In the genomic region with DNA sequence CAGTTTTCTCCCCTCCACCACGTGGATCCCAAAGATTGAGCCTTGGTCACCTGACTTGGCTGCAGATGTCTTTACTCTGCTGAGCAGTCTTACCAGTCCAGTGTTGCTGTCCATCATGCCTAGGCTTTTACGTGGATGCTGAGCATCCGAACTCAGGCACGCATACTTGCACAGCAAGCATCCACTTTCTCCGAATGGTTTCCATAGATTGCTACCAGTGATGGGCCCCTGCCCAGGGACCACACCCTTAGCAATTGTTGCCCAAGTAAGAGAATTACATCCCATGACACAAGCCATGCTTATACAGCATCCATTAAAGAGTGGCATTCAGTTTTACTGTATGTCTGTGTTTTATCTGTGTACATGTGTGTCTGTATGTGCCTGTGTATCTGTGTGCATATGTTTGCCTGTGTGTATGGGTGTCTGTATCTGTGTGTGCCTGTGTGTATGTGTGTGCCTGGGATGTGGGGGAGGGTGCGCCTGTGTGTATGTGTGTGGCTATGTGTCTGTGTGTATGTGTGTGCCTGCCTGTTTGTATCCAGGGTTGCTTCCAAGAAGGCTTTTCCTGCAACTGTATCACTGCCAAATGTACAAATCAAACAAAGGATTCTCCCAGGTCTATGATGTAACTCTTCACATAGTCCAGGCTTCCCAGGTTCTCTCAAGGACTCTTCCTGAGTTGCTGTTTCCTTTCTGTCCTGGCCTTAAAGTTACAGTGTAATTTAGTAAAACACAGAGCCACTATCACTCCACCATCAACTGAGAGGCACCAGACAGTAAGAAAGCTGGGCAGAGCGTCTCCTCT, we compare ENCODE assay signal across 28 mouse cellular contexts. TPM values are rescaled to one million over a fixed set of nuclear protein-coding genes. Genes with fewer than 3 reads are reported as not detected.
A peak's percentile ranks its signal among the peaks of the same experiment; 100 is the strongest.
DNase-seq lines count a peak whose midpoint lies in the region; ATAC-seq and TF ChIP-seq lines count a peak whose summit lies in the region.
"Had no signal": no experiment of that assay in that cellular context is flagged by ENCODE, and none has a peak within 500 bp of the region (broad histone marks: within the 10 kb centered on the region; RNA-seq: fewer than 3 reads in every experiment).

No protein-coding gene starts in this region.

- no peaks in the 10 kb centered on the region for H3K27me3 ChIP-seq in heart, embryonic 13.5 days (replicated peaks)
- no peaks in the 10 kb centered on the region for H3K27me3 ChIP-seq in kidney, adult 2 months (replicated peaks; ENCODE audit: control insufficient read depth, insufficient read depth, low read length)
- no peaks in the 10 kb centered on the region for H3K27me3 ChIP-seq in myocyte (ENCODE audit: control insufficient read depth, insufficient read depth, insufficient read length)
- H3K27me3 ChIP-seq: forebrain, embryonic 15.5 days; hindbrain, embryonic 13.5 days; limb, embryonic 15.5 days; Patski had no signal

- peaks cover 42% of the 10 kb centered on the region for H3K79me2 ChIP-seq in myocyte (ENCODE audit: control insufficient read depth, insufficient read depth)

- 0 out of 2 replicates have a peak overlapping the region, but pooled peaks have one; percentile 42 for H3K9ac ChIP-seq in heart, embryonic 13.5 days
- H3K9ac ChIP-seq: forebrain, embryonic 15.5 days; hindbrain, embryonic 13.5 days; limb, embryonic 15.5 days had no signal

- DNase-seq in heart, adult 18-20 months = no peak
- DNase-seq in kidney, adult 2 months = peak; percentile 52
- DNase-seq in kidney, adult 8-10 months = no peak
- peak; percentile 59 for DNase-seq in lung, postnatal 36 days
- no peak for DNase-seq in lung, adult 18-20 months
- DNase-seq: cerebellum, adult 11-12 months; cerebellum, postnatal 10 days; left cerebral cortex, postnatal 4 days; lung, adult 2 months; lung, postnatal 4 days had no signal

- WGBS in heart, embryonic 13.5 days = 86% methylated on average over 7 of the region's 7 CpGs
- 74% methylated on average over 7 of the region's 7 CpGs for WGBS in kidney, adult 2 months

- 0 out of 2 replicates have a peak overlapping the region, but pooled peaks have one; percentile 1 for H3K4me2 ChIP-seq in heart, embryonic 13.5 days
- no peak overlapping the region for H3K4me2 ChIP-seq in myocyte (ENCODE audit: low read depth)
- H3K4me2 ChIP-seq: forebrain, embryonic 15.5 days; hindbrain, embryonic 13.5 days; limb, embryonic 15.5 days; midbrain, embryonic 11.5 days had no signal

- no peak overlapping the region for H3K4me3 ChIP-seq in heart, embryonic 13.5 days
- no peak overlapping the region for H3K4me3 ChIP-seq in kidney, adult 2 months (ENCODE audit: insufficient read depth, low read depth, low read length)
- H3K4me3 ChIP-seq in myocyte = no peak overlapping the region
- H3K4me3 ChIP-seq: embryonic facial prominence, embryonic 10.5 days; forebrain, embryonic 15.5 days; hindbrain, embryonic 13.5 days; limb, embryonic 15.5 days had no signal

- H3K27ac ChIP-seq in heart, embryonic 13.5 days (replicated peaks) = peak overlapping the region; percentile 21; the same call in 1 of the 2 replicates
- no peak overlapping the region for H3K27ac ChIP-seq in kidney, adult 2 months (ENCODE audit: insufficient read depth, low read depth, low read length)
- H3K27ac ChIP-seq: embryonic facial prominence, embryonic 10.5 days; forebrain, embryonic 15.5 days; hindbrain, embryonic 13.5 days; kidney, postnatal 0 days; limb, embryonic 15.5 days had no signal

- peaks cover 53% of the 10 kb centered on the region for H3K4me1 ChIP-seq in heart, embryonic 13.5 days
- H3K4me1 ChIP-seq in kidney, adult 2 months (ENCODE audit: control insufficient read depth, insufficient read depth, low read length) = 0 out of 2 replicates have a peak, but pooled peaks cover 6% of the 10 kb centered on the region

- ATAC-seq in heart, embryonic 13.5 days (ENCODE audit: extremely low read depth, insufficient number of reproducible peaks, low FRiP score, low TSS enrichment) = no peak
- ATAC-seq: forebrain, embryonic 15.5 days; Patski had no signal

- no peak for TF ChIP-seq CTCF in kidney, adult 2 months (conservative IDR thresholded peaks at IDR 0.05; ENCODE audit: insufficient read depth, insufficient read length, low read depth, low read length)

- H3K36me3 ChIP-seq in heart, embryonic 13.5 days = peaks cover 72% of the 10 kb centered on the region
- H3K36me3 ChIP-seq in kidney, adult 2 months (ENCODE audit: control insufficient read depth, insufficient read depth, low read length) = peaks cover 7% of the 10 kb centered on the region; the same call in 1 of the 2 replicates
- peaks cover 48% of the 10 kb centered on the region for H3K36me3 ChIP-seq in myocyte (ENCODE audit: control insufficient read depth, insufficient read depth)

- H3K9me3 ChIP-seq in heart, embryonic 13.5 days = no peaks in the 10 kb centered on the region
- H3K9me3 ChIP-seq: embryonic facial prominence, embryonic 10.5 days; forebrain, embryonic 15.5 days; hindbrain, embryonic 13.5 days; limb, embryonic 15.5 days had no signal

- TF ChIP-seq POLR2A in kidney, adult 2 months (IDR thresholded peaks at IDR 0.05; ENCODE audit: low read depth, low read length) = no peak
- peak; percentile 5 for TF ChIP-seq POLR2A in myocyte (IDR thresholded peaks at IDR 0.05; ENCODE audit: insufficient read length, low read depth)

- H3ac ChIP-seq in myocyte (ENCODE audit: control insufficient read depth, insufficient read length) = no peak overlapping the region

TF ChIP-seq in myocyte, 11 proteins besides CTCF, POLR2A, EP300 and RAD21:
- TF ChIP-seq MYOG (IDR thresholded peaks at IDR 0.05; ENCODE audit: control insufficient read depth in 1 of 3, insufficient read depth in 1 of 3, insufficient read length in 2 of 3, low read depth in 2 of 3) = no peak
- no peak for TF ChIP-seq POLR2AphosphoS2 (IDR thresholded peaks at IDR 0.05; ENCODE audit: insufficient read length, low read depth)
- no peak for TF ChIP-seq USF1 (IDR thresholded peaks at IDR 0.05; ENCODE audit: low read depth)
- TF ChIP-seq MAX (IDR thresholded peaks at IDR 0.05; ENCODE audit: low read depth) = no peak
- no peak for TF ChIP-seq E2F4 (IDR thresholded peaks at IDR 0.05; ENCODE audit: insufficient read depth)
- TF ChIP-seq TCF3 (IDR thresholded peaks at IDR 0.05; ENCODE audit: insufficient read length, low read depth) = no peak
- TF ChIP-seq TCF12 (IDR thresholded peaks at IDR 0.05; ENCODE audit: insufficient read depth, poor library complexity, severe bottlenecking) = no peak

RNA-seq across cellular contexts. Expression of a gene that starts 2.9 kb away (rescaled TPM):
- 194 and 207 TPM in 2 replicates for polyA plus RNA-seq in heart, embryonic 13.5 days (2015; fragmentation: Nextera tagmentation; extraction: Ambion mirVana)
- 10 to 100 TPM; 14.0 to 19.8 TPM for total RNA-seq in heart, adult 18-20 months (2021)
- polyA plus RNA-seq in kidney, adult 2 months (2012; rRNA removed) = 37.7 and 41.0 TPM in 2 replicates
- polyA plus RNA-seq in myocyte (2012; fragmentation: generic; extraction: Trizol) = 101 TPM

RNA-seq across cellular contexts. Expression of a gene that starts 6.1 kb away (rescaled TPM):
- 351 and 389 TPM in 2 replicates for polyA plus RNA-seq in heart, embryonic 13.5 days (2015; fragmentation: Nextera tagmentation; extraction: Ambion mirVana)
- 10 to 100 TPM; 30.4 to 32.4 TPM for total RNA-seq in heart, adult 18-20 months (2021)
- polyA plus RNA-seq in kidney, adult 2 months (2012; rRNA removed) = 105 and 117 TPM in 2 replicates
- 412 TPM for polyA plus RNA-seq in myocyte (2012; fragmentation: generic; extraction: Trizol)

RNA-seq across cellular contexts. Expression of a gene that starts 9.3 kb away (rescaled TPM):
- not detected in 2 replicates for polyA plus RNA-seq in heart, embryonic 13.5 days (2015; fragmentation: Nextera tagmentation; extraction: Ambion mirVana)
- not detected for total RNA-seq in heart, adult 18-20 months (2021)
- 0.13 and 0.16 TPM in 2 replicates for polyA plus RNA-seq in kidney, adult 2 months (2012; rRNA removed)
- polyA plus RNA-seq in myocyte (2012; fragmentation: generic; extraction: Trizol) = 0.18 TPM
- total RNA-seq: adrenal gland, adult 18-20 months; ES-E14; gastrocnemius, adult 8-10 months; heart, postnatal 25 days; layer of hippocampus, adult 18-20 months; layer of hippocampus, postnatal 14 days; left cerebral cortex, adult 8-10 months; left cerebral cortex, postnatal 4 days had no signal
- polyA plus RNA-seq: cortical plate, adult 2 months; forebrain, embryonic 15.5 days; hindbrain, embryonic 13.5 days; kidney, postnatal 0 days; midbrain, embryonic 11.5 days; neural tube, embryonic 11.5 days; Patski had no signal

RNA-seq across cellular contexts. Expression of a gene that starts 9.3 kb away (rescaled TPM):
- polyA plus RNA-seq in heart, embryonic 13.5 days (2015; fragmentation: Nextera tagmentation; extraction: Ambion mirVana) = 4.0 and 4.1 TPM in 2 replicates
- not detected for total RNA-seq in heart, adult 18-20 months (2021)
- polyA plus RNA-seq in kidney, adult 2 months (2012; rRNA removed) = 1.6 and 2.4 TPM in 2 replicates
- 2.1 TPM for polyA plus RNA-seq in myocyte (2012; fragmentation: generic; extraction: Trizol)
- total RNA-seq: gastrocnemius, adult 8-10 months had no signal

RNA-seq across cellular contexts. Expression of a gene that starts 10.1 kb away (rescaled TPM):
- 0.92 and 1.4 TPM in 2 replicates for polyA plus RNA-seq in heart, embryonic 13.5 days (2015; fragmentation: Nextera tagmentation; extraction: Ambion mirVana)
- total RNA-seq in heart, adult 18-20 months (2021) = under 1 TPM; 0.31 to 0.87 TPM
- polyA plus RNA-seq in kidney, adult 2 months (2012; rRNA removed) = 0.46 and 0.66 TPM in 2 replicates
- polyA plus RNA-seq in myocyte (2012; fragmentation: generic; extraction: Trizol) = not detected
- total RNA-seq: ES-E14; gastrocnemius, adult 8-10 months; layer of hippocampus, adult 18-20 months; layer of hippocampus, postnatal 14 days; left cerebral cortex, postnatal 4 days had no signal
- polyA plus RNA-seq: cortical plate, adult 2 months; Patski had no signal

Comparison
In these comparisons a context has a peak if more than half of its experiments do, and no peak if none do; other contexts are left out.
1. DNase-seq: peak in kidney, adult 2 months (single experiment) and lung, postnatal 36 days (single experiment); none in heart, adult 18-20 months (0 of 2), kidney, adult 8-10 months (0 of 2) and lung, adult 18-20 months (0 of 2).